Mouse (Mus musculus) E14TG2a.4 (cell line): ENCODE results near the gene Nr0b2.
"Not testable (repeated sequence)": the region's sequence is repeated elsewhere in the genome, so short reads cannot be mapped to it uniquely, and the experiment has no call there.

ENCODE experiments used
- H3K27me3 ChIP-seq: 2 replicates; pipeline ENCODE4 v1.6.1; 2014; ENCODE audit warnings: low read length, control low read depth; ENCODE audit not compliant: insufficient read depth
- H3K36me3 ChIP-seq: 2 replicates; pipeline ENCODE4 v1.6.1; 2014; ENCODE audit warnings: low read length, control low read depth; ENCODE audit not compliant: insufficient read depth
- H3K4me1 ChIP-seq: replicated peaks from 2 replicates; pipeline ENCODE4 v1.6.1; 2014; ENCODE audit warnings: low read depth, low read length, control low read depth
- H3K4me3 ChIP-seq: replicated peaks from 2 replicates; pipeline ENCODE4 v1.5.1; 2014; ENCODE audit warnings: mild to moderate bottlenecking, low read length
- H3K9me3 ChIP-seq: 2 replicates; pipeline ENCODE4 v1.6.1; 2014; ENCODE audit warnings: low read length, control low read depth
- CTCF ChIP-seq: conservative IDR thresholded peaks from 2 replicates; pipeline ENCODE4 v1.5.1; 2014; ENCODE audit warnings: low read length
- NANOG ChIP-seq: IDR thresholded peaks from 2 replicates; pipeline ENCODE4 v1.6.1; 2014; ENCODE audit warnings: borderline replicate concordance, low read length, mixed read lengths
- POU5F1 ChIP-seq: IDR thresholded peaks from 2 replicates; pipeline ENCODE4 v1.6.1; 2014; ENCODE audit warnings: low read length, borderline replicate concordance

Gene Nr0b2

GRCm38 (mm10) chr4:133552768-133553447 lies at the start of gene Nr0b2:
TSS of gene Nr0b2 (plus strand) at chr4:133553376.
- Histone ChIP-seq H3K36me3 (no peaks in the 10 kb centered on the region), H3K9me3 (no peaks in the 10 kb centered on the region), H3K4me1 (peaks cover 22% of the 10 kb centered on the region), H3K27me3 (peaks cover 35% of the 10 kb centered on the region), H3K4me3 (peak within 1 kb of the TSS; percentile 63)
- TF ChIP-seq POU5F1 (no peak), NANOG (no peak), CTCF (no peak)

GRCm38 (mm10) chr4:133504300-133504699 lies 48.9 kb upstream of the Nr0b2 start:
- TF ChIP-seq POU5F1 (no peak), CTCF (no peak), NANOG (no peak)
- Histone ChIP-seq H3K27me3 (peaks cover 40% of the 10 kb centered on the region), H3K4me1 (peaks cover 40% of the 10 kb centered on the region), H3K4me3 (no peak overlapping the region), H3K36me3 (no peaks in the 10 kb centered on the region), H3K9me3 (no peaks in the 10 kb centered on the region)

- H3K27me3 ChIP-seq = peaks cover 34% of the 10 kb centered on the region
- H3K9me3 ChIP-seq = no peaks in the 10 kb centered on the region
- TF ChIP-seq NANOG = no peak
- no peak for TF ChIP-seq POU5F1
- TF ChIP-seq CTCF = no peak
- peaks cover 36% of the 10 kb centered on the region for H3K4me1 ChIP-seq
- H3K36me3 ChIP-seq = no peaks in the 10 kb centered on the region
- H3K4me3 ChIP-seq = no peak overlapping the region
Measured at GRCm38 (mm10) chr4:133504755-133505485, 48.3 kb upstream of the Nr0b2 start.

- no peak for TF ChIP-seq POU5F1
- no peak for TF ChIP-seq NANOG
- H3K36me3 ChIP-seq = no peaks in the 10 kb centered on the region
- H3K27me3 ChIP-seq = peaks cover 24% of the 10 kb centered on the region
- H3K4me1 ChIP-seq = peaks cover 46% of the 10 kb centered on the region
- H3K9me3 ChIP-seq = no peaks in the 10 kb centered on the region
- H3K4me3 ChIP-seq = no peak overlapping the region
Measured at GRCm38 (mm10) chr4:133506573-133506972, 46.6 kb upstream of the Nr0b2 start.

GRCm38 (mm10) chr4:133508990-133509389 lies 44.2 kb upstream of the Nr0b2 start:
- peaks cover 16% of the 10 kb centered on the region for H3K27me3 ChIP-seq
- no peaks in the 10 kb centered on the region for H3K9me3 ChIP-seq
- TF ChIP-seq NANOG = no peak
- TF ChIP-seq CTCF = no peak
- TF ChIP-seq POU5F1 = no peak
- H3K4me3 ChIP-seq = no peak overlapping the region
- no peaks in the 10 kb centered on the region for H3K36me3 ChIP-seq
- H3K4me1 ChIP-seq = peaks cover 43% of the 10 kb centered on the region

- TF ChIP-seq POU5F1 (no peak), NANOG (no peak), CTCF (no peak)
- Histone ChIP-seq H3K9me3 (no peaks in the 10 kb centered on the region), H3K36me3 (no peaks in the 10 kb centered on the region), H3K4me1 (peaks cover 41% of the 10 kb centered on the region), H3K4me3 (peak overlapping the region; percentile 51), H3K27me3 (peaks cover 4% of the 10 kb centered on the region)
Measured at GRCm38 (mm10) chr4:133511050-133511449, 42.1 kb upstream of the Nr0b2 start.

- not testable (repeated sequence) for H3K27me3 ChIP-seq, H3K4me3 ChIP-seq, H3K9me3 ChIP-seq, H3K36me3 ChIP-seq
- peaks cover 36% of the 10 kb centered on the region for H3K4me1 ChIP-seq
Measured at GRCm38 (mm10) chr4:133512511-133512910, 40.7 kb upstream of the Nr0b2 start.

- Histone ChIP-seq H3K4me3 (no peak overlapping the region), H3K9me3 (no peaks in the 10 kb centered on the region), H3K36me3 (no peaks in the 10 kb centered on the region), H3K4me1 (peaks cover 34% of the 10 kb centered on the region), H3K27me3 (no peaks in the 10 kb centered on the region)
- TF ChIP-seq CTCF = peak; percentile 96
- no peak for TF ChIP-seq POU5F1
Measured at GRCm38 (mm10) chr4:133512972-133513371, 40.2 kb upstream of the Nr0b2 start.
